Mouse (Mus musculus) urinary bladder, postnatal 25 days (tissue): ENCODE results near the gene Camta1.

Experiments used
- DNase-seq: peaks from one replicate; pipeline ENCODE4 v3.0.0; 2022; ENCODE audit warnings: low spot score

The Camta1 gene

GRCm38 (mm10) chr4:151448341-151448740 lies 413.3 kb downstream of the Camta1 start:
- DNase-seq, result no peak

DNA sequence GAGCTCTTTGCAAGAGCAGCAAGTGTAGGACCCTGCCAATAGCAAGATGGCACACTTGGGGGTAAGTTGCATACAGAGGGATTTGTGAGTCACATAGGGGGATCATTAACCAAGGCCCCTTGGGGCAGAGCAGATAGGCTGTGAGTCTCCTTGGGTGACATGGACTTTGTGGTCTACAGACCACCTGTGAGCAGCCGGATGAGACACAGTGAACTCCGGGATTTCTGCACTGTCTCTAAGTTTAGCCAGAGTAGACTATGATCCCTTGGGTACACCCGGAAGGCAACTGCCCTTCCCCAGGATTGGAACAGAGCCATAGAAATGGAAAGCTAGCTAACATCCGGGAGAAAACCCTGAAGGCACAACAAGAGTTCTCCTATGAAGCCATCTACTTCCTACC lies 417.0 kb downstream of the Camta1 start:
- DNase-seq, result no peak

GRCm38 (mm10) chr4:151438561-151438960 lies 423.1 kb downstream of the Camta1 start:
- no peak for DNase-seq

GRCm38 (mm10) chr4:151437859-151438258 lies 423.8 kb downstream of the Camta1 start:
- DNase-seq, result no peak

DNA sequence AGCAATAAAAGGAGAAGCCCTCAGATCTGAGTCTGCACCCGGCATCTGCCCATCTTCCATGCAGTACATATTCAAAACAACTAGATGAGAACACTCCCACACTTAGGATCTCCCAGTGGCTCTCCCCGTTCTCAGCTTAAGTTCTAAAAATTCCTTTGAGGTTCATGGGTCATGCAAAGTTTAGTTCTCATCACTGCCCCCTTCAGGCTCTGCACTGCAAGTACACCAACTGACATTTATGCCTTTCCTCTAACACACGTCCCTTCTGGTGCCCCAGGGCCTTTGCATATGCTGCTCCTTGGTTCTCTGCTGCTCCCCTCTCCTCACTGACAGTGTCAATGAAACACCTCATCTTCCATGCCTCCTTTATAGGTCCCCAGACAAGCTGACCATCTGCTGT lies 436.5 kb downstream of the Camta1 start:
- no peak for DNase-seq

GRCm38 (mm10) chr4:151422922-151423321 lies 438.8 kb downstream of the Camta1 start:
- DNase-seq, result no peak

DNA sequence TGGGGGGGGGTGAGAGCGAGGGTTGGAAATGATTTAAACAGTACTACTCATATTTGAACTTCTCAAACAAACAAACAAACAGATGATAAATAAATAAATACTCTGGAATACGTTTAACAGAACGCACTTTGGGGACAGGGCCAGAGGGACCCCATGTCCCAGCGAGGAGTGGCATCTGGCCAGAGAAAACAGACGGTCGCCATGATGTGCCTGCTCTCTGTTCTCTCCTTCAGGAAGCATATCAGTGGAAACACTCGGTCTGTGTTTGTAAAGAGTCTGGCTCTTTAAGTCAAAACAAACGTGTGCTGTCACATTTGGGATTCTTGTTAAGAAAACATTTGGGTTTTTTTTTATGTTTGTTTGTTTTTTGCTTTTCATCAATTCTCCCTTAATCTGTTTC lies 439.3 kb downstream of the Camta1 start:
- DNase-seq, result no peak

DNA sequence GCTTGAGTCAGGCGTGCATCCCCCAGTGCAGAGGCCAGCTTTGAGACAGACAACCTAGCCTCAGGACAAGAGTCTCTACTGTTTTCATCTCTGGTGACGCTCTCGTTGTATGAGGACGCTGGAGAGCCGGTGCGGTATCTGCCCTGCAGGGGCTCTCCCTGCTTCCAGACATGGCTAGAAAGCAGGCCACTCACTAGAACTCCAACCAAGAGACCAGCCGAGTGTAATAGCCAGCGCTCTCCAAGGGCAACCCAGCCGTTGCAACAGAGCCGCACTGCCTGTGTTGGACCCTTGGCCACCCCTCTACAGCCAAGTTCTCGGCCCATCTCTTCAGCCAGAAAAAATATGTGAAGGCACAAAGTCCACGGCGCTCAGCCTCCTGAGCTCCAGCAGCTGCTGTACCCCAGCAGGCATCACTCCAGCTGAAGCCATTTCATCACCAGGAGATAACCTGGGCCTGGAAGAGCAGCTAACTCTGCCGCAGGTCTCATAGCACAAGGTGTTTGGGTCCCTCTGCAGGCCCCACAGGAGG lies 443.3 kb downstream of the Camta1 start:
- DNase-seq, result no peak

DNA sequence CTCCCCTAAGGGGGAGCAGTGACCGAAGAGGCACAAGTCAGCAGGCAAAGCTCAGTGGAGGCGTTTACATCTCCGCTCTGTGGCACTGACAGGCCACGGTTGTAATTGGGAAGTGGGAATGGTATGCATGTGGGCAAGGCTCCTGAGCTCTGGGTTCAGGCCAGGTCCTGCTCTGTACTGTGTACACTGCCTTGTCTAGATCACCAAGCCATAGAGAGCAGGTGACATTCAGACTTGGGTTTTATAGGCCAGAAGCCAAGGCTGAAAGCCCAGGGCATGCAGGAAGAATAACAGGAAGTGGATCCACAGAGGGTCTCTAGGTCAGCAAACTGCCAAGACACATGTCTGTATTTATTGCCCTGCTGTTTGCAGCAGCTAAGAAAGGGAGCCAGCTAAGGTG lies 445.9 kb downstream of the Camta1 start:
- no peak for DNase-seq

- no peak for DNase-seq
These were observed 446.3 kb downstream of the Camta1 start for GRCm38 (mm10) chr4:151415376-151415775.

DNA sequence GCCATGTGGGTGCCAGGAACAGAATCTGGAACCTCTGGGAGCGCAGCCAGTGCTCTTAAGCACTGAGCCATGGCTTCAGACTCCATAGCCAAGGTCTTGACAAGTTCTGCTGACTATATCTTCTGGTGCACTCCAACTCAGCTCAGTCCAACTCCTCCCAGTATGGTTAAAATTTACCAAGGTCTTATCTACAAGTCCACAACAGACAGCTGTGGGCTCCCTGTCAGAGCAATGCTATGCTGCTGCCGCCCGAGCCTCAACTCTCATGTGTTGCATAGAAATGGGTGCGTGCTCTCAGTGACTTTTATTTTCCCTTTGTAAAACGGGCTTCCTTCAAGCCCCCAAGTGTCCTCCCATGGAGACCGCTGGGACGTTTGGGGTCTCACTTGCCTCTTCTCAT lies 446.7 kb downstream of the Camta1 start:
- no peak for DNase-seq

- DNase-seq, result peak; percentile 29
These were observed 450.0 kb downstream of the Camta1 start for GRCm38 (mm10) chr4:151411641-151412061.

- no peak for DNase-seq
These were observed 450.7 kb downstream of the Camta1 start for GRCm38 (mm10) chr4:151411016-151411415.

GRCm38 (mm10) chr4:151409291-151409690 lies 452.4 kb downstream of the Camta1 start:
- no peak for DNase-seq

DNA sequence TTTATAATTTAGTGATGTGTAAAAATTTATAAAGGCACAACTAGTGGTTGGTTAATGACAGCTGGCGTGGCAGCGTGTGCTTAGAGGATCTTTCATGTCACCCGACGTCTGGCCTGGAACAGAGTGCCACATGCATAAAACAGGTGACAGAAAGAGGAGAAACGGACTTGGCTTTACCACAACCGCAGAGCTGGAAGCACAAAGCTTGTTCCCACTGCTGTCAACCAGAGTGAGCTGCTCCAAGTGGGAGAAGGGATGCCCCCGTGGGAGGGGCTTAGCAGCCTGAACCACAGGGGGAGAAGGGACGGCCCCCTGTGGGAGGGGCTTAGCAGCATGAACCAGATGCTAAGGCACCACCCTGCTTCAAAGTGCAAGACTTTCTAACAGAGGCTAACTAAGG lies 452.9 kb downstream of the Camta1 start:
- no peak for DNase-seq

DNA sequence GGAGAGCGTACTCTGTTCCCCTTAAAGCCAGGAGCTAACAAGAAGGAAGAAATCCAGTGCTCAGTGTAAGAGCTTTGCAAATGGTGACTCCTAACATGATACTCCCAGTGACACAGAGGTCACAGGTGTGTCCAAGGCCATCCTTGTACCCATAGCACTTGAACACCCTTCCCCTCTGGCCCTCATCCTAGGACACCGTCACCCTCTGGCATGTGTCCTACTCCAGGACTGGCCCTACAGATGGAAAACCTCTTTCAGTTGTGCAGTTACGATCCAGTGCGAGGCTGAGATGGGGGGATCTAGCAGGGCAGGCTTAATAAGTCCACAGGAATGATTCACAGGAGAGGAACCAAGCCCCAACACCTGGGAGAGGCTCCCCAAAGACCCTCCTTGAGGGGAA lies 453.4 kb downstream of the Camta1 start:
- no peak for DNase-seq

- no peak for DNase-seq
These were observed 454.5 kb downstream of the Camta1 start for GRCm38 (mm10) chr4:151407129-151407528.

DNA sequence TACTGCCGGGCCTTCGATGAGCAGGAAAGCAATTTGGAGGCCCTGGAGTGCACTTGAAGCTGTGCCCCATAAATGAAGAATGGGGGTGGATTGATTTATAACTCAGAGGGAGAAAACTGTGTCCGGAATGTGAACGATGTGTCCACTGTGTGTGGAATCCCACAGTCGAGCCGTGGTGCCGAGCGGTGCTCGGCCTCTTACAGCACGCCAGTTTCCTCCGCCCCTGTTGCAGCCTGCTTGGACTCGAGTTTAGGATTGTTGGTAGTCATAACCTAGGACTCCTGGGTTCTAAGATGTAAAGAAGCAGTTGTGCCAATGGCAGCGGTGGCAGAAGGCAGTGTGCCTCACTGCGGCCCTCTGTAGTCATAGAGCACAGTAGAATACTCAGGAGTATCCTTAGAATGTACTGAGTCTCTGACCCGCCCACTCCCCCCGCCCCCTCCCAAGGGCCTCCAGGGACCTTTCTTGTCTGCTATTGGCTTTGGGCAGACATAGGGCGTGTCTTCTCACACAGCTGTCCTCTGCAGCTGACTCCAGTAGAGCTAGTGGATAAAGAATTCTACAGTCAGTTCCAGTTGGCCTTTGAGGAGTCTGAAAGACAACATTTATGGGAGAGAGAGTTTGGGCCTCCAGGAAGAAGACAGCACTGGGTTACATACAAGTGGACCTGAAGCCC lies 457.0 kb downstream of the Camta1 start:
- DNase-seq, result no peak

DNA sequence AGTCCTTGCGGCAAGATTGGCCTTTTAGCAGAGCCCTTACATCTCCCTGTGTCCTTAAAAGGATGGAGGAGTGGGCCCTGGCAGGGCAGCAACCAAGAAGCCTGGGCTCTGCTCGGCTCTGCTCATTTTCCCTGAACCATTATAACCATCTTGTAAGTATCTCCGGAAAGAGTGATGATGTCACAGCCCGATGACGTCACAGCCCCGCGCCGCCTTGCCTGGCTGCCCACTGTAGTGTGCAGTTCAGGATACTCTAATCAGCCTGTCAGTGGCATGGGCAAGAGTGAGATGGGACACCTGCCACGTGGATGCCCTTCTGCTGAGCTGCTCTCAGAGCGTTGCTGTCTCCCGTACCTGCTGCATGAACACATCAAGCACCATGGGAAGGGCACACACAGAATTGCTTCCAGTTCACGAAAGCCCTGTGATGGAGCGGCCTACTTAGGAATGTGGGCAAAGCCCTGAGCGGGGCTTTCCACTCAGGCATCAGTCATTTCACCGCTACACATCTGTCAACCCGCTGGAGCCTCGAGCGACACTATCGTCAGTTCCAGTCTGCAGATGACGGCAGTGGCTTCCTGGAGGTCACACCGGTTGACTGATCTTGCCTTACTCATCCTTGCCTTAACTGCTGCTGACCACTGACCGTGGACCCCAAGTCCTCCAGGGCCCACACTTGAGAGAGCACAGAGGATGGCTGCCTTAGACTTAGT lies 459.8 kb downstream of the Camta1 start:
- DNase-seq, result no peak

- no peak for DNase-seq
These were observed 465.1 kb downstream of the Camta1 start for GRCm38 (mm10) chr4:151396536-151396935.

- DNase-seq, result no peak
These were observed 472.3 kb downstream of the Camta1 start for GRCm38 (mm10) chr4:151389345-151389744.

DNA sequence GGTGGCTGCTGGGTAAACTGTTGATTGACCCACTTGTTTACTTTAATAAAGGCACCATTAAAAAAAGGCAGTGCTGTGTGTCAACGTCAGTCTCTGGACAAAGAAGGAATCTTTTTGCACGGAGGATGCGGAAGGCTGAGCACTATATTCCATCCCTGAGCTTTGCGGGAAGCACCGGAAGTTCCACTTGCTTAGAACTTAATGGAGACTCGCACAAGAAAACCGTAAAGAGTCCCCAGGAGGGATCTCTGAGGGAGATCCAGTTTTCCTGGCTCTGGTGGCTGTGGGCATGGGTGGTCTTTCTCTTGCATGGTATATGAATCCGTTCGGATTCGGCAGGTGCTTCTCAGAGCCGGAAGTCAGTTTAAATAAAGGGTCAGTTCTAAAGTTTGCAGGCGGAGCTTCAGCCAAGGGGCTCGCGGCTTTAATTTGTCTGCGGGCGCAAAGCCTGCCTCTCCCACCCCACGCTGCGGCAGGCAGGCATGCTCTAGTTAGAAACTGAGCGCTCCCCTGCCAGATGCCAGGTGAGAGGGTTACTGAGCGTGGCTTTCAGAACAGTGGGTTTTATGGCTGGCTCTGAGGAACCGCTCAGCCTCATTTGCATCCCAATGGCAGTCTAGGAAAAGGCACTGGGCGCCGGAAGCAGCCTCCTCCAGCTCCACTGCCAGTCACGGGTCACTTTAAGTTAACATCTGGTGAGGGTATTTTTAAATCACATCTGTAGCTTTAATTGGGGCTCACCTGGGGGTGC lies 474.8 kb downstream of the Camta1 start:
- no peak for DNase-seq
